Mouse (Mus musculus): Measurements from ENCODE around the gene Fbxl22. TPM values are rescaled to one million over a fixed set of nuclear protein-coding genes. Genes with fewer than 3 reads are reported as not detected.

Gene Fbxl22
- polyA plus RNA-seq, 1 experiment = 0.30 TPM

- Histone ChIP-seq H3K79me2 (ENCODE audit: control insufficient read depth, insufficient read depth) (no peaks in the 10 kb centered on the region), H3ac (ENCODE audit: control insufficient read depth, insufficient read length, low read depth) (no peak overlapping the region), H3K27me3 (ENCODE audit: control insufficient read depth, insufficient read depth, insufficient read length) (no peaks in the 10 kb centered on the region), H3K79me3 (ENCODE audit: low read depth) (no peaks in the 10 kb centered on the region), H3K4me3 (ENCODE audit: insufficient read depth, poor library complexity, severe bottlenecking) (no peak overlapping the region), H3K36me3 (ENCODE audit: control insufficient read depth, insufficient read depth) (peaks cover 27% of the 10 kb centered on the region)
- no peak for TF ChIP-seq USF1 (IDR thresholded peaks at IDR 0.05; ENCODE audit: low read depth)
- TF ChIP-seq CEBPB (IDR thresholded peaks at IDR 0.05; ENCODE audit: low read depth) = peak; percentile 69
These were observed 2.0 kb upstream of the Fbxl22 start for GRCm38 (mm10) chr9:66516296-66516940.

DNA sequence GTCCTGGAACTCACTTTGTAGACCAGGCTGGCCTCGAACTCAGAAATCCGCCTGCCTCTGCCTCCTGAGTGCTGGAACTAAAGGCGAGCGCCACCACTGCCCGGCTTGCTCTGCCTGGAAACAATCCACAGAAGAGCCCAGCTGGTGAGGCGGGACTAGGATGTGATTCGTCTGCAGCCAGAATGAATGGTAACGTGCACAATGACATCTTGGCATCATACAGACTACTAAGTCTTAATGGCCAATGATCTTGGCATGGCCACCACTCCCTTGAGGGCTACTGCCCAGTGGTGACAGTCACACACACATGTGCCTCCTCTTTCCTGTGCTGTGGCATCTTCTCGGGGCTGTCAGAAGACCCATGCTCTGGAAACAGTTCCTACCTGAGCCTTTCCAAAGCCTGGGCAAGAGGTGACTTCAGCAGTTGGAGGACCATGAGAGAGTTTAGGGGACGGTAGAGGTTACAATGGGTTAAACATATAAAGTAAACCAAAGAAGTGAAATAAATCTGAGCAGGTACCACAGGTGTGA, 1.4 kb upstream of the Fbxl22 start:
- TF ChIP-seq CTCF (IDR thresholded peaks at IDR 0.05; ENCODE audit: control insufficient read depth, insufficient read depth, insufficient read length) = no peak
- no peak for TF ChIP-seq FOSL1 (IDR thresholded peaks at IDR 0.05; ENCODE audit: insufficient read depth, low read length, poor library complexity, severe bottlenecking)
- TF ChIP-seq MAX (IDR thresholded peaks at IDR 0.05) = no peak
- no peak for TF ChIP-seq MYOG (IDR thresholded peaks at IDR 0.05; ENCODE audit: control insufficient read depth, extremely low read depth, insufficient read length)
- no peak for TF ChIP-seq MYOD1 (IDR thresholded peaks at IDR 0.05; ENCODE audit: control insufficient read depth, insufficient read length, low read depth)
- no peak for TF ChIP-seq CEBPB (IDR thresholded peaks at IDR 0.05; ENCODE audit: low read depth)
- TF ChIP-seq USF1 (IDR thresholded peaks at IDR 0.05; ENCODE audit: low read depth) = no peak
- Histone ChIP-seq H3K4me3 (ENCODE audit: insufficient read depth, poor library complexity, severe bottlenecking) (no peak overlapping the region), H3K36me3 (ENCODE audit: control insufficient read depth, insufficient read depth) (peaks cover 27% of the 10 kb centered on the region), H3K79me2 (ENCODE audit: control insufficient read depth, insufficient read depth) (no peaks in the 10 kb centered on the region), H3K27me3 (ENCODE audit: control insufficient read depth, insufficient read depth, insufficient read length) (no peaks in the 10 kb centered on the region), H3ac (ENCODE audit: control insufficient read depth, insufficient read length, low read depth) (no peak overlapping the region), H3K79me3 (ENCODE audit: low read depth) (no peaks in the 10 kb centered on the region)

DNA sequence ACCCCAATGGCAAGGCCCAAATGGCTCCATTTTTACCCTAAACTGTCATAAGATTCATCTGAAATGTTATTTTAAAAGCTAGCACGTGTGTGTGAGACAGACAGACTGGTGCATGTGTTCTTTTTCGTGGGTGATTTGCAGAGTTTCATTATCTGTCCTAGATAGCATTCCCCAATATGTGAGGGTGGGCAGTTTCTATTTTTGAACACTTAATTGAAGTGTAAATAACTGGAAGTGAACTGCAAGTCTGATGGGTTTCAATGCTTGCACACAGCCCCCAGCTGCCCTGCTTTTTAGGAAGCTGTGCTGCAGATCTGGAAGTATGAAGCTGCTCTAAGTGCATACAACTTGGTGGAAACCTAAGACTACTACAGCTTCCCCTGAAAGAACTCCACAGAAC, 722 bp upstream of the Fbxl22 start:
- Histone ChIP-seq H3K36me3 (ENCODE audit: control insufficient read depth, insufficient read depth) (peaks cover 22% of the 10 kb centered on the region), H3ac (ENCODE audit: control insufficient read depth, insufficient read length, low read depth) (no peak overlapping the region), H3K27me3 (ENCODE audit: control insufficient read depth, insufficient read depth, insufficient read length) (no peaks in the 10 kb centered on the region), H3K79me3 (ENCODE audit: low read depth) (no peaks in the 10 kb centered on the region), H3K4me3 (ENCODE audit: insufficient read depth, poor library complexity, severe bottlenecking) (no peak overlapping the region), H3K79me2 (ENCODE audit: control insufficient read depth, insufficient read depth) (no peaks in the 10 kb centered on the region)
- no peak for TF ChIP-seq MAX (IDR thresholded peaks at IDR 0.05)
- no peak for TF ChIP-seq FOSL1 (IDR thresholded peaks at IDR 0.05; ENCODE audit: insufficient read depth, low read length, poor library complexity, severe bottlenecking)

DNA sequence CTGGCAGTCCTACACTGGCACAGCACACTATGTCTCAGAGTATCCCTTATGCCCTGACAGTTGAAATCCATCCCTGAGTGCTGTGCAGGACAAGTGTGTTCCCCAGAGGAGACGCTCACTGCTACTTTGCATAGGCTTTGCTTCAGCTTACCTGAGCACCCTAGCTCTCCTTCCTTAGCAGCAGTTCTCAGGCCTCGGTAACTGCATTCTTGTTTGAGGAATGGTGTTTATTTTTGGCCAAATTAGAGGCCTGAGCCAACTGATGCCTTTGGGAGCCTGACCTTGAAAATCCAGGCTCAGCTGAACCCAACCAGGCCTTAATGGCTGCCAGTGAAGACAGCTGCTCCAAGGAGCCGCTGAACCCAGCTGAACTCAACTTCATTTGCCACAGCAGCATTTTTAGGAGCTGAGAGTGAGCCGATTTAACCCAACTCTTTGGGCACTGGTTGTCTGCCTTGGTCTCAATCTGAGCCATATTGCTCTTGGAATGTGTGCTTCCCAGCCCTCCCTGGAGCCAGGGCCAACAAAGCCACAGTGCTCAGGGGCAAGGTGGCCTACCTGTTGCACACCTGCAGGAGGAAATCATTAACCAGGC, 635 bp downstream of the Fbxl22 start:
- peaks cover 25% of the 10 kb centered on the region for H3K36me3 ChIP-seq (ENCODE audit: control insufficient read depth, insufficient read depth)
- no peak for TF ChIP-seq CEBPB (IDR thresholded peaks at IDR 0.05; ENCODE audit: low read depth)
- no peak for TF ChIP-seq MAX (IDR thresholded peaks at IDR 0.05)
- peak; percentile 37 for TF ChIP-seq CTCF (IDR thresholded peaks at IDR 0.05; ENCODE audit: control insufficient read depth, insufficient read depth, insufficient read length)
- H3K79me3 ChIP-seq (ENCODE audit: low read depth) = no peaks in the 10 kb centered on the region
- no peak overlapping the region for H3K4me3 ChIP-seq (ENCODE audit: insufficient read depth, poor library complexity, severe bottlenecking)
- H3ac ChIP-seq (ENCODE audit: control insufficient read depth, insufficient read length, low read depth) = no peak overlapping the region
- no peaks in the 10 kb centered on the region for H3K27me3 ChIP-seq (ENCODE audit: control insufficient read depth, insufficient read depth, insufficient read length)
- no peaks in the 10 kb centered on the region for H3K79me2 ChIP-seq (ENCODE audit: control insufficient read depth, insufficient read depth)

DNA sequence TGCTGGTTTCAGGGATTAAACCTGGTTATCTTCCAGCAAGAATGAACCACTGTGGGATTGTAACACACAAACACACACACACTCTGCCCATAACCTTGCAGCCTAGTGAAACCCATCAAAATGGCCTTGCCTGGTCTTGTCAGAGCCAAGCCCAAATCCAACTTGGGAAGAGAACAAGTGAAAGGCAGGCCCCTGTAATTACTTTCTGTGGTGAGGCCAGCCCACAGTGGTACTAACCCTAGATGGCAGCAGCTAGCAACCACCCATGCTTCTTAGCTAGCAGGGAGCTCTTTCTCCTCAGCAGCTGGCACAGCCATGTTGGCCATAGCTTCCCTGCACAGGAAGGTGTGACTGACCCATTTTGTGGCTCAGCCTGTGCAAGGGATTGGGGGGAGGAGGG, 1.2 kb downstream of the Fbxl22 start:
- Histone ChIP-seq H3K36me3 (ENCODE audit: control insufficient read depth, insufficient read depth) (peaks cover 27% of the 10 kb centered on the region), H3K4me3 (ENCODE audit: insufficient read depth, poor library complexity, severe bottlenecking) (no peak overlapping the region), H3K79me3 (ENCODE audit: low read depth) (no peaks in the 10 kb centered on the region), H3ac (ENCODE audit: control insufficient read depth, insufficient read length, low read depth) (no peak overlapping the region), H3K79me2 (ENCODE audit: control insufficient read depth, insufficient read depth) (no peaks in the 10 kb centered on the region), H3K27me3 (ENCODE audit: control insufficient read depth, insufficient read depth, insufficient read length) (no peaks in the 10 kb centered on the region)
- no peak for TF ChIP-seq MYOD1 (IDR thresholded peaks at IDR 0.05; ENCODE audit: control insufficient read depth, insufficient read length, low read depth)
- TF ChIP-seq CTCF (IDR thresholded peaks at IDR 0.05; ENCODE audit: control insufficient read depth, insufficient read depth, insufficient read length) = no peak
- TF ChIP-seq FOSL1 (IDR thresholded peaks at IDR 0.05; ENCODE audit: insufficient read depth, low read length, poor library complexity, severe bottlenecking) = no peak
- TF ChIP-seq MYOG (IDR thresholded peaks at IDR 0.05; ENCODE audit: control insufficient read depth, extremely low read depth, insufficient read length) = no peak
- no peak for TF ChIP-seq MAX (IDR thresholded peaks at IDR 0.05)
- TF ChIP-seq CEBPB (IDR thresholded peaks at IDR 0.05; ENCODE audit: low read depth) = no peak
- no peak for TF ChIP-seq USF1 (IDR thresholded peaks at IDR 0.05; ENCODE audit: low read depth)

- TF ChIP-seq CTCF (IDR thresholded peaks at IDR 0.05; ENCODE audit: control insufficient read depth, insufficient read depth, insufficient read length) = no peak
- TF ChIP-seq FOSL1 (IDR thresholded peaks at IDR 0.05; ENCODE audit: insufficient read depth, low read length, poor library complexity, severe bottlenecking) = no peak
- no peak for TF ChIP-seq MAX (IDR thresholded peaks at IDR 0.05)
- no peak for TF ChIP-seq MYOD1 (IDR thresholded peaks at IDR 0.05; ENCODE audit: control insufficient read depth, insufficient read length, low read depth)
- no peak for TF ChIP-seq CEBPB (IDR thresholded peaks at IDR 0.05; ENCODE audit: low read depth)
- TF ChIP-seq USF1 (IDR thresholded peaks at IDR 0.05; ENCODE audit: low read depth) = peak; percentile 96
- Histone ChIP-seq H3K79me3 (ENCODE audit: low read depth) (no peaks in the 10 kb centered on the region), H3K36me3 (ENCODE audit: control insufficient read depth, insufficient read depth) (peaks cover 29% of the 10 kb centered on the region), H3ac (ENCODE audit: control insufficient read depth, insufficient read length, low read depth) (peak overlapping the region; percentile 63), H3K4me3 (ENCODE audit: insufficient read depth, poor library complexity, severe bottlenecking) (peak overlapping the region; percentile 41), H3K79me2 (ENCODE audit: control insufficient read depth, insufficient read depth) (no peaks in the 10 kb centered on the region), H3K27me3 (ENCODE audit: control insufficient read depth, insufficient read depth, insufficient read length) (no peaks in the 10 kb centered on the region)
These were observed 2.1 kb downstream of the Fbxl22 start for GRCm38 (mm10) chr9:66512351-66512671.

Data from C2C12 (cell line).